Mouse (Mus musculus): Measurements from ENCODE around the gene Nhlh1.

Nhlh1 gene

DNA sequence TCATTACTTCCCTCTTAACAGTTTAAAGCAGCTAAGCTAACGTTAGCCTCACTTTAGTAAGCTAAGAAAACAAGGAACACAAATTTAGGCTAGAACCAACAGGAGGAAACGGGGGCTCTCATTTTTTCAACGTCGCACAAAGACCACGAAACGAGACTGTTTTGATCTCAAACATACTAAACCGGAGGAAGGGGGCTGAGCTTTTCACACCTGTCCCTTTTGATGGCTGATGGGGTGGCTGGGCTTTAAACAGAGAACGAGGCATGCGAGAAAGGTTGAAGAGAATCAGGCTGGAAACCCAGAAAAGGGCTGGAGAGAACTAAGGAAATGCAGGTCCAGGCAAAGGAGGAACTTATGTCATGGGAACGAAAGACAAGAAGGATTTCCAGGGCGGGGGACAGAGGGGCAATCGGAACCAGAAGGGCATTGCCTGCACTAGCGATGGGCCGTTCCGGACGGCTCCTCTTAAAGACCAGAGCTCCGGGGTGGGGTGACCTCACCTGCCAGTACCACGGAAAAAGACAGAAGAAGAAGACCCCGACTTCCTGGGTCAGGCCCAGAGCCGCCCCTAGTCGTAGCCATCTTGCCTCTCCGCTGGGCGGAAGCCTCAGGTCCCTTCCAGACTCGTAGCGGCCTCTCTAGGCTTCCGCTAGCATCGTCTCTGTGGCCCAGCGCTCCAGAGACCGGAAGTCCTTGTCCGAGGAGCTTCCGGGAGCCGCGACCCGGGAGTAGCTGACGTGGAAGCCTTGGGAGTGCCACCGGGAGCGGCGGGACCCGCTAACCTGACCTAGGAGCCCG, 24.9 kb upstream of the Nhlh1 start, which contains the start of the genes Copa and Ncstn:
Gene Copa (plus strand): TSS at position 429 of the 798 bp plus-strand sequence.
Gene Ncstn (minus strand): TSS at position 695 of the 798 bp plus-strand sequence.
- H3K9me3 ChIP-seq (ENCODE audit: low read length) = no peaks in the 10 kb centered on the region
- peaks cover 29% of the 10 kb centered on the region for H3K36me3 ChIP-seq (ENCODE audit: insufficient read depth, low read length)
- H3K4me3 ChIP-seq (replicated peaks; ENCODE audit: low read length) = peak within 1 kb of the TSS; percentile 91
- no peaks in the 10 kb centered on the region for H3K27me3 ChIP-seq (ENCODE audit: insufficient read depth, low read length)
- no peak for TF ChIP-seq POU5F1 (IDR thresholded peaks at IDR 0.05; ENCODE audit: borderline replicate concordance, low read length)
- no peak for TF ChIP-seq CTCF (conservative IDR thresholded peaks at IDR 0.05; ENCODE audit: low read length)
- TF ChIP-seq NANOG (IDR thresholded peaks at IDR 0.05; ENCODE audit: borderline replicate concordance, low read length) = no peak
- peaks cover 10% of the 10 kb centered on the region for H3K4me1 ChIP-seq (replicated peaks; ENCODE audit: low read depth, low read length)

- TF ChIP-seq NANOG (IDR thresholded peaks at IDR 0.05; ENCODE audit: borderline replicate concordance, low read length) = no peak
- TF ChIP-seq POU5F1 (IDR thresholded peaks at IDR 0.05; ENCODE audit: borderline replicate concordance, low read length) = no peak
- no peak for TF ChIP-seq CTCF (conservative IDR thresholded peaks at IDR 0.05; ENCODE audit: low read length)
- no peaks in the 10 kb centered on the region for H3K9me3 ChIP-seq (ENCODE audit: low read length)
- H3K4me3 ChIP-seq (replicated peaks; ENCODE audit: low read length) = no peak overlapping the region
- peaks cover 65% of the 10 kb centered on the region for H3K36me3 ChIP-seq (ENCODE audit: insufficient read depth, low read length)
- peaks cover 4% of the 10 kb centered on the region for H3K4me1 ChIP-seq (replicated peaks; ENCODE audit: low read depth, low read length)
- no peaks in the 10 kb centered on the region for H3K27me3 ChIP-seq (ENCODE audit: insufficient read depth, low read length)
These were observed 20.6 kb upstream of the Nhlh1 start for GRCm38 (mm10) chr1:172077981-172078380.

DNA sequence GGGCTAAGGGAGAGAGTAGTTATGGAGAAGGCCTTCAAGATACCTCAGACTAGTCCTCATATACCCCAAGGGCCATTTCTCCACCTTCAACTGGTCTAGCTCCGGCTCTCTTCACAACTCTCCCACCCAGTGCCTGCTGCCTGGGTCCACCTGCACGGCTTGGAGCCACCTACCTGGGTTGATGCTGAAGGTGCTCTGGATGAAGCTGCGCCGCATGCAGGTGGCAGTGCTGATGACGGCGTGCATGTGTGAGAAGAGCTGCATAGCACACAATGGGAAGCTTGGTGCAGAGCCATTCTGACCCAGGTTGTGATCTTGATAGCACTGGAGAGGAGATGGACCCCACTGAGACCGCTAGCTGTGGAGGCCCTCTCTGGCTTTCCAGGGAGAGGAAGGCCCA, 15.2 kb upstream of the Nhlh1 start:
- H3K4me1 ChIP-seq (replicated peaks; ENCODE audit: low read depth, low read length) = peaks cover 15% of the 10 kb centered on the region; the same call in 1 of the 2 replicates
- H3K36me3 ChIP-seq (ENCODE audit: insufficient read depth, low read length) = peaks cover 90% of the 10 kb centered on the region
- H3K4me3 ChIP-seq (replicated peaks; ENCODE audit: low read length) = no peak overlapping the region
- no peak for TF ChIP-seq POU5F1 (IDR thresholded peaks at IDR 0.05; ENCODE audit: borderline replicate concordance, low read length)
- no peaks in the 10 kb centered on the region for H3K9me3 ChIP-seq (ENCODE audit: low read length)
- no peaks in the 10 kb centered on the region for H3K27me3 ChIP-seq (ENCODE audit: insufficient read depth, low read length)

DNA sequence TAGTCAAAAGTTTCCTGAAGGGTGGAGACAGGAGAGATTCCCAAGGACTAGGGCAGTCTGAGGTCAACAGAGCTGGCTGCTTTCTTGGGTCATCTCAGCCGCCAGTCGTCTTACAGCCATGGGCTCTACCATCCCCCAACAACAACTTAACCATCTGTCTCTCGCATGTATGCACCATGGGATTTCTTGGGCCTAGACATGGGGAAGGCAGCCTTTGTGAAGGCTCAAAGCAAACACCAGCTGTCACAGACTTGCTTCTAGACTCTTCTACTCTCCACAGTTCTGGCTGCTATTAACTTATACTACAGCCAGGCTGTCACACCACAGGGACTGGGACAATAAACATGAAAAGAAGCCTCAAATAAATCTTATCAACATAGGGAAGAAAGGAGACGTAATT, 14.2 kb upstream of the Nhlh1 start:
- Histone ChIP-seq H3K36me3 (ENCODE audit: insufficient read depth, low read length) (peaks cover 100% of the 10 kb centered on the region), H3K9me3 (ENCODE audit: low read length) (no peaks in the 10 kb centered on the region), H3K4me3 (replicated peaks; ENCODE audit: low read length) (no peak overlapping the region), H3K4me1 (replicated peaks; ENCODE audit: low read depth, low read length) (peaks cover 16% of the 10 kb centered on the region), H3K27me3 (ENCODE audit: insufficient read depth, low read length) (no peaks in the 10 kb centered on the region)
- TF ChIP-seq NANOG (IDR thresholded peaks at IDR 0.05; ENCODE audit: borderline replicate concordance, low read length) (no peak), CTCF (conservative IDR thresholded peaks at IDR 0.05; ENCODE audit: low read length) (no peak), POU5F1 (IDR thresholded peaks at IDR 0.05; ENCODE audit: borderline replicate concordance, low read length) (no peak)

DNA sequence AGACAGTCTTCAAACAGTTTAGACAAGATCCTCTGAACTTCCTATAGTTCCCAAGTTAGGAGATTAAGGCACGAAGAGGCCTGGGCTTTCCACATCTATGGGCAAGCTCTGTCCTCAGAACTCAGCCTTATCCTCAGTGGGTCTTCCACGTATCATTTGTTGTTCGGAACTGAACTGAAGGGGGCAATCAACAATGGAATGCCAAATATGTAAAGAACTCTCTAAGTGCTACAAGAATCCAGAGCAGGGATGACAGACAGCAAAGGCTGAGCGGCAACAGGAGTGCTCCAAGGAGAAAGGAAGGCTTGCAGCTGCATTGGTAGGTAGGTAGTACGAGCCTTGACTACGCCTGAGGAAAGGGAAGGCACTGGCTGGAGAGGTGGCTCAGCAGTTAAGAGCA, 12.9 kb upstream of the Nhlh1 start:
- Histone ChIP-seq H3K36me3 (ENCODE audit: insufficient read depth, low read length) (peaks cover 98% of the 10 kb centered on the region), H3K4me1 (replicated peaks; ENCODE audit: low read depth, low read length) (peaks cover 29% of the 10 kb centered on the region), H3K9me3 (ENCODE audit: low read length) (no peaks in the 10 kb centered on the region), H3K27me3 (ENCODE audit: insufficient read depth, low read length) (no peaks in the 10 kb centered on the region), H3K4me3 (replicated peaks; ENCODE audit: low read length) (no peak overlapping the region)
- TF ChIP-seq NANOG (IDR thresholded peaks at IDR 0.05; ENCODE audit: borderline replicate concordance, low read length) = peak; percentile 52
- TF ChIP-seq CTCF (conservative IDR thresholded peaks at IDR 0.05; ENCODE audit: low read length) = no peak

DNA sequence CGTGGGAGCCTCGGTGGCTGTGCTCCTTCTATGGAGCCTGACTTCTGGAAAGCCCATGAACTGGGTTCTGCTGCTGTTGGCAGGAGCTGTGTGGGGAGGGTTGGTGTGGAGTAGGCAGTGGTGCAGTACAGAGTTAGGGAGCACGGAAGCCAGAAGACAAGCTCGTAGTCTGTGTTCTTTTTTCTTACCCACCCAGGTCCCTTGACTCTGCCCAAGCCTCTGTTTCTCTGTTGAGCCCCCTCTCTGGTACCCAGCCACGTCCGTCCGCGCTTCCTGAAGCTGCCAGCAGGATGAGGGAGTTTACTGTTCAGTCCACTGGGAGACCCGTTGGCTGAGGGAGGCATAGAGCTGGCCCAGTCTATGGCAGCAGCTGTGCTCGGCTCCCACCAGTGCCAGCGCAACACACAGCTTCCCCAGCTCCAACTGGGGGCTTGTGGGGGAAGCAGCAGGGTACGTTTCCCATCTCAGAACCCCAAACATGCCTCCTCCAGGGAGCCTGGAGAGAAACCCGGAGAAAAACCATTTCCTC, 7.3 kb upstream of the Nhlh1 start:
- Histone ChIP-seq H3K9me3 (ENCODE audit: low read length) (no peaks in the 10 kb centered on the region), H3K4me3 (replicated peaks; ENCODE audit: low read length) (no peak overlapping the region), H3K36me3 (ENCODE audit: insufficient read depth, low read length) (peaks cover 55% of the 10 kb centered on the region), H3K27me3 (ENCODE audit: insufficient read depth, low read length) (peaks cover 7% of the 10 kb centered on the region; the same call in 1 of the 2 replicates), H3K4me1 (replicated peaks; ENCODE audit: low read depth, low read length) (peaks cover 52% of the 10 kb centered on the region)
- TF ChIP-seq POU5F1 (IDR thresholded peaks at IDR 0.05; ENCODE audit: borderline replicate concordance, low read length) = no peak
- no peak for TF ChIP-seq NANOG (IDR thresholded peaks at IDR 0.05; ENCODE audit: borderline replicate concordance, low read length)
- TF ChIP-seq CTCF (conservative IDR thresholded peaks at IDR 0.05; ENCODE audit: low read length) = no peak; the same call in 1 of the 2 replicates

DNA sequence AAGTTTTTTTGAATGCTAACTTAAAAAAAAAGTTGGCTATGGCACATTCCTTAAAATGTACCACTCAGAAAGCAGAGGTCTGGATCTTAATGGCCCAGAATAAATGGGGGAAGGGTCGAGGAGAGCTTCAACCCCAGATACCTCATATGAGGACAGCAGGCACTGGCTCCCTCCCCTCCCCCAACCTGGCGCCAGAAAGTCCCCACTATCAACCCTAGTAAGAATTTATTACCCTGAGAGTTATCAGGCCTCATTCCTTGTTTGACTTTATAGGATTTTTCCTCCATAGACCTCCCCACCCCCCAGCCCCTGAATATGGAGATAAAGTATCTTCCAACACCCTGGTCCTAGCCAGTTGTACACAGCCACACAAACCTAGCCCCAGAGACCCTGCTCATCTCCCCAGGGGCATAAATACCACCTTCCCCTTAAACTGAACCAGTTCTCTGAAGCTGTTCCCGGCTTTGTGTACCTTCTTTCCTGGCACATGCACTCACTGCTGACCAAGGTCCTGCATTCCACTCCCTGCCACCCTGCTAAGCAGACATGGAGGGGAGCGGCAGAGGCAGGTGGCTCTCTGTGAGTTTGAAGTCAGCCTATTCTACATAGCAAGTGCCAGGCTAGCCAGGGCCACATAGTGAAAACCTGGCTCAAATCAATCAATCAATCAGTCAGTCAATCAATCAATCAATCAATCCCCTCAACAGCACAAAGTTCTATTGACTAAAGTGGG, 6.1 kb upstream of the Nhlh1 start:
- no peak for TF ChIP-seq NANOG (IDR thresholded peaks at IDR 0.05; ENCODE audit: borderline replicate concordance, low read length)
- TF ChIP-seq CTCF (conservative IDR thresholded peaks at IDR 0.05; ENCODE audit: low read length) = no peak
- TF ChIP-seq POU5F1 (IDR thresholded peaks at IDR 0.05; ENCODE audit: borderline replicate concordance, low read length) = no peak
- Histone ChIP-seq H3K9me3 (ENCODE audit: low read length) (no peaks in the 10 kb centered on the region), H3K4me1 (replicated peaks; ENCODE audit: low read depth, low read length) (peaks cover 61% of the 10 kb centered on the region), H3K27me3 (ENCODE audit: insufficient read depth, low read length) (peaks cover 7% of the 10 kb centered on the region; the same call in 1 of the 2 replicates), H3K4me3 (replicated peaks; ENCODE audit: low read length) (no peak overlapping the region), H3K36me3 (ENCODE audit: insufficient read depth, low read length) (peaks cover 42% of the 10 kb centered on the region)

DNA sequence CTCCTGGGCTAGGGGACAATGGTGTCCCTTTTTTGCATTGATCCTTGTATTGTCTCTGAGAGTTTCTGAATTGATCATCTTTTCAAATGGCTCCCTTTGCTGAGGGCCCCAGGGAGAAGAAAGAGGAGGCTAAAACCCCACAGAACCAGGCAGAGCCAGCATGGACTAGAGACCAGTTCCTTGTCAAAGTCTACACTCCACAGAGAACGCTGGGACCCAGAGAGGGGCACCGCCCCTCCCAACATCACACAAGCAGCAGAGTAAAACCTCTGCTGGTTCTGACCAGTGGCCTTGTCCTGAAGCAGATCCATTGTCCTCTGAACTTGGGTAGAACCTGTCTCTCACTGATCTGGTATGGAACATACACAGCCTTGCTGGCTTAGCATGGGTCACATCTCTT, 4.7 kb upstream of the Nhlh1 start:
- TF ChIP-seq NANOG (IDR thresholded peaks at IDR 0.05; ENCODE audit: borderline replicate concordance, low read length) = no peak
- no peak for TF ChIP-seq POU5F1 (IDR thresholded peaks at IDR 0.05; ENCODE audit: borderline replicate concordance, low read length)
- no peak for TF ChIP-seq CTCF (conservative IDR thresholded peaks at IDR 0.05; ENCODE audit: low read length)
- Histone ChIP-seq H3K4me1 (replicated peaks; ENCODE audit: low read depth, low read length) (peaks cover 63% of the 10 kb centered on the region), H3K4me3 (replicated peaks; ENCODE audit: low read length) (no peak overlapping the region), H3K36me3 (ENCODE audit: insufficient read depth, low read length) (peaks cover 29% of the 10 kb centered on the region), H3K27me3 (ENCODE audit: insufficient read depth, low read length) (peaks cover 10% of the 10 kb centered on the region), H3K9me3 (ENCODE audit: low read length) (no peaks in the 10 kb centered on the region)

Data from E14TG2a.4 (cell line).